Mouse (Mus musculus): ENCODE results near the gene Mterf4.

DNA sequence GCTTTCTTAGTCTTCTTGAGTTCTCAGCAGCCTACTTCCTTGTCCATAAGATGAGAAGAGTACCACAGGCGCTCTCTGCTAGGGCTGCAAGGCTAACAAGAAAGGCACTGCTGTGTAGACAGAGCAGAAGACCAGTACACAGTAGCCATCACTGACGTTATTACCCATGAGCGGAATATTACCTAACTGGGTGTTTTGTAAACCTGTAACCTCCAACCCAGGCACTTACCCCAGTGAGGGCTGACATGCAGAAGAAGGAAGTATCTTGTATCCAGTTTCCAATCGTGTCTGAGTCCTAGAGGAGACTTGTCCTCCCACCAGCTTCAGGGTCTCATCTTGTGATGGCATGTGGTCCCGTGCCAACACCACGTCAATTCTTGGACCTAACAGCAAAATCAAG lies 18.3 kb upstream of the Mterf4 start:
- TF ChIP-seq POLR2A (IDR thresholded peaks at IDR 0.05; ENCODE audit: borderline replicate concordance, low read depth, low read length) (no peak), CTCF (IDR thresholded peaks at IDR 0.05; ENCODE audit: low read depth, low read length) (no peak)
